Mouse (Mus musculus) olfactory bulb, adult 2 months (tissue): ENCODE data around the gene Spock2. TPM values are rescaled to one million over a fixed set of nuclear protein-coding genes. Genes with fewer than 3 reads are reported as not detected.
A peak's percentile ranks its signal among the peaks of the same experiment; 100 is the strongest.

Experiments
- H3K27ac ChIP-seq: fragments of 200-500 bp; 2 replicates; pipeline ENCODE4 v1.5.1; 2012; ENCODE audit warnings: low read depth, low read length; ENCODE audit not compliant: insufficient read depth
- H3K4me1 ChIP-seq: fragments of 200-500 bp; 2 replicates; pipeline ENCODE4 v1.6.1; 2012; ENCODE audit warnings: low read length; ENCODE audit not compliant: control insufficient read depth, insufficient read depth
- H3K4me3 ChIP-seq: fragments of 200-500 bp; 2 replicates; pipeline ENCODE4 v1.5.1; 2012; ENCODE audit warnings: mild to moderate bottlenecking, low read depth, low read length, moderate library complexity; ENCODE audit not compliant: insufficient read depth
- CTCF ChIP-seq: fragments of 200-500 bp; IDR thresholded peaks from 2 replicates; pipeline ENCODE4 v1.5.1; 2012; ENCODE audit warnings: low read depth, mild to moderate bottlenecking, low read length, moderate library complexity; ENCODE audit not compliant: insufficient read depth
- POLR2A ChIP-seq: fragments of 200-500 bp; IDR thresholded peaks from 2 replicates; pipeline ENCODE4 v1.6.1; 2012; ENCODE audit warnings: mild to moderate bottlenecking, low read depth, low read length, moderate library complexity; ENCODE audit not compliant: insufficient read depth
- WGBS: fragments of 180-500 bp; shearing (Covaris S2); methylation state at CpG from one replicate; pipeline ENCODE4 v1.1.7; 2018; 5-methylcytosine and 5-hydroxymethylcytosine counted together
- polyA plus RNA-seq: library from polyadenylated mRNA; stranded (reverse); fragments of >200 nt; gene quantifications from 2 replicates; pipeline ENCODE4 v1.2.4, GENCODE M21; 2012; ENCODE audit warnings: low replicate concordance; ENCODE audit not compliant: missing spikeins, insufficient read depth, insufficient read length

Gene Spock2
- polyA plus RNA-seq, 1 experiment, result 224 TPM

DNA sequence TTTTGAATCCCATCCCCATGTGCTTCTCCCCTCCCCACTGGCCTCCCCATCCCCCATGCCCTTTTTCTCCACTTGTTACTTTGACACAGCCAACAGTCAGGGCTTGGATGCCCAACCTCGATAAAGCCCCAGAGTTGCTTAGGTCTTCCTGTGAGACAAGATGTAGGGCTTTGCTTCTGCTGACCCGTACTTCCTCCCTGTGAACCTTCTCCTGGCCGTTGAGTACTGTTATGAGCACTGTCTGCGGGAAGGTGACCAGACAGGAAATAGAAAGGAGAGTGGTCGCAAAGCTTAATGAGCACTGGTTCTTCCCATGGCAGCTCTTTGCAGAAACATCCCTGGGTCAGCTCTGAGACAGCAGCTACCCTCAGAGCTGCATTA, 25.4 kb upstream of the Spock2 start:
- Histone ChIP-seq H3K4me1 (peaks cover 25% of the 10 kb centered on the region), H3K4me3 (no peak overlapping the region), H3K27ac (peak overlapping the region; percentile 16; the same call in 1 of the 2 replicates)
- no peak for TF ChIP-seq CTCF
- TF ChIP-seq POLR2A, result no peak
- 75% methylated on average over 5 of the region's 5 CpGs for WGBS

GRCm38 (mm10) chr10:60080982-60081825, 24.8 kb upstream of the Spock2 start:
- TF ChIP-seq POLR2A (no peak), CTCF (no peak; the same call in 1 of the 2 replicates)
- Histone ChIP-seq H3K4me1 (peaks cover 25% of the 10 kb centered on the region), H3K27ac (peak overlapping the region; percentile 16), H3K4me3 (no peak overlapping the region)
- WGBS, result 57% methylated on average over 21 of the region's 21 CpGs

DNA sequence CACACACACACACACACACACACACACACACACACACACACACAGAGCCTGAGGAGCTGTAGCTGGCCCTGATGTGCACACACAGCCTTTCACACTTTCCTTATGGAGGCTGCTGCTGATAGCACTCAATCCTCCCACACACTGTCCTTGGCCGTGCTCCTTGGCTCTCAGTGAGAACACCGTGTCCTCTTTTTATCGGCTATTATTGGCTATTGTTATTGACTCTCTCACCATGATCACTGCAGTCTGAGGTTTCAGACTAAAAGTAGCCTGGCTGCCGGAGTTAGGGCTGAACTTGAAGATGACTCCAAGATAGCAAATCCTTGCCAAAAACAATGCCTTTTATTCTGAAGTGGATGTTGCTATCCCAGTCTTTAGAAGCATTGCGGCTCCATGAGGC, 24.1 kb upstream of the Spock2 start:
- 20% methylated on average over 5 of the region's 5 CpGs for WGBS
- peaks cover 25% of the 10 kb centered on the region for H3K4me1 ChIP-seq
- peak overlapping the region; percentile 7; the same call in 1 of the 2 replicates for H3K27ac ChIP-seq
- H3K4me3 ChIP-seq, result no peak overlapping the region
- TF ChIP-seq POLR2A (no peak), CTCF (no peak)

- TF ChIP-seq CTCF (no peak), POLR2A (no peak)
- Histone ChIP-seq H3K27ac (no peak overlapping the region), H3K4me3 (no peak overlapping the region), H3K4me1 (peaks cover 15% of the 10 kb centered on the region)
- WGBS, result 79% methylated on average over 4 of the region's 4 CpGs
These were observed 22.0 kb upstream of the Spock2 start for GRCm38 (mm10) chr10:60084065-60084464.

- H3K27ac ChIP-seq, result no peak overlapping the region
- no peaks in the 10 kb centered on the region for H3K4me1 ChIP-seq
- no peak overlapping the region for H3K4me3 ChIP-seq
- 97% methylated on average over 2 of the region's 2 CpGs for WGBS
- TF ChIP-seq POLR2A (no peak), CTCF (no peak)
These were observed 13.7 kb upstream of the Spock2 start for GRCm38 (mm10) chr10:60092311-60092710.

GRCm38 (mm10) chr10:60093751-60094150, 12.3 kb upstream of the Spock2 start:
- WGBS, result 91% methylated on average over 2 of the region's 2 CpGs
- H3K27ac ChIP-seq, result no peak overlapping the region
- TF ChIP-seq POLR2A (no peak), CTCF (no peak)
- no peak overlapping the region for H3K4me3 ChIP-seq
- no peaks in the 10 kb centered on the region for H3K4me1 ChIP-seq

DNA sequence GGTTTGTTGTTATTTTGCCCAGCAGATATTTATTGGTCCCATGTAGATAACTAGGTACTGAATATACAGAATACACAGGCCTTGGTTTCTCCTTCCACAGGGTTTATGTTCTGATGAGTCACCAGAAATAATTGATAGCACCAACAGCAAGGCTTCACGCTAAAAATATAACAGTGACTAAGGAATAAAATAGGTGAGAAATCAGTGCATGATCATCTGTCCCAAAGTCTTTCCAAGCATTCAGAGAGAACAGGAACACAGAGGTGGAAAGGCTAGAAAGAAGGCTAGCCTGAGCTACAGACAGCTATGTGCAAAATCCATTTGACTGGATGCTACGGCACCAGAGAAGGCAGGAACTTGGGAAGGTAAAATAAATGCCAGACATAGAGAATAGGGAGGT, 10.5 kb upstream of the Spock2 start:
- 74% methylated on average over 2 of the region's 2 CpGs for WGBS
- H3K27ac ChIP-seq, result no peak overlapping the region
- TF ChIP-seq POLR2A, result no peak
- TF ChIP-seq CTCF, result no peak
- no peaks in the 10 kb centered on the region for H3K4me1 ChIP-seq
- H3K4me3 ChIP-seq, result no peak overlapping the region

DNA sequence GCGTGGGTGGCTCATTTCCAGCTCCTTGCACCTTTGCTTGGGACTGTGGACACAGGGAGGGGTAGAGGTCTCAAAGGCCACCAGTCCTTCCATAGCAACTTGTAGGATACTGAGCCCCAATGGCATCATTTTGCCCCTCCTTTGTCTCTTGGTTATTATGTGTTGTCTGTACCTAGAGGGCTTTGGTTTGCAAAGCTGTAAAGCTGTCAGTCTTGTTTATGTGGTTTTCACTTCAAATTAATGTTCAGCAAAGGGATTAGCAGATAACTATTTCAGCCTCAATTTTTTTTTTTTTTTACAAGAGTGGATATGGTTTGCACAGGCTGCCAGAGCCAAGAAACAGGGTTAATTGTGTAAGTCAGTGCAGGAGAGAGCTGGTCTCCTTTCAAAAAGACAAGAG, 9.7 kb upstream of the Spock2 start:
- WGBS, result 75% methylated on average over 1 of the region's 1 CpGs
- Histone ChIP-seq H3K4me1 (no peaks in the 10 kb centered on the region), H3K27ac (no peak overlapping the region), H3K4me3 (no peak overlapping the region)
- TF ChIP-seq CTCF (no peak), POLR2A (no peak)

DNA sequence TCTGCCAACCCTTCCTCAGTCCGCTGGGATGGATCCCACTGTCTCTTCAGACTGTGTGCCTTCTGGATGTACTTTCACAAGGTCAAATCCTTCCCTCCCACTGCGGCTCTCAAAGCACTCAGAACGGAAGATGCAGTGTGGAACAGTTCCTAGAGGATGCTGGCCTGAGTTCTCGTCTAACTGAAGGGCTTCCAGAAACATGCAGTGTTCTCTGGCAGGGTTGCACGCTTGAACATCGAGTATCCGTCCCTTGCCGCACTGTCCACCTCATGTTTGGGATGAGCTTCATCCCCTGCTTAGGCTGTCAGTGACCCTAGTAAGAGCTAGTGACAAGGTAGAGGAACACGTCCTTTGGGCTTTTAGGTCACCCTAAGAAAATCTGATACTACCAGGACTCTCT, 8.9 kb upstream of the Spock2 start:
- 91% methylated on average over 9 of the region's 9 CpGs for WGBS
- H3K4me3 ChIP-seq, result no peak overlapping the region
- no peaks in the 10 kb centered on the region for H3K4me1 ChIP-seq
- no peak for TF ChIP-seq CTCF
- no peak for TF ChIP-seq POLR2A
- no peak overlapping the region for H3K27ac ChIP-seq
